Mouse (Mus musculus): ENCODE measurements around the gene Slc12a4. TPM values are rescaled to one million over a fixed set of nuclear protein-coding genes. Genes with fewer than 3 reads are reported as not detected.

Slc12a4 gene
- total and polyA plus RNA-seq, 2 experiments from 2014 or later, result 9.6 to 12.1 TPM

GRCm38 (mm10) chr8:105938306-105938669, 27.6 kb downstream of the Slc12a4 start, which contains the start of gene Psmb10:
TSS of gene Psmb10 (minus strand) at chr8:105938444.
- H3K9me3 ChIP-seq (ENCODE audit: low read length), result no peaks in the 10 kb centered on the region
- H3K4me1 ChIP-seq (ENCODE audit: insufficient read depth, low read length), result peaks cover 7% of the 10 kb centered on the region
- peak within 1 kb of the TSS; percentile 95 for H3K27ac ChIP-seq (ENCODE audit: low read depth, low read length)
- H3K9ac ChIP-seq (replicated peaks; ENCODE audit: low read length, poor library complexity, severe bottlenecking), result peak within 1 kb of the TSS; percentile 93
- peak within 1 kb of the TSS; percentile 71 for H3K4me2 ChIP-seq (ENCODE audit: low read depth, low read length, poor library complexity, severe bottlenecking)
- peak within 1 kb of the TSS; percentile 60 for H3K4me3 ChIP-seq (ENCODE audit: low read depth, low read length)
- peak; percentile 35 for TF ChIP-seq CTCF (IDR thresholded peaks at IDR 0.05)
- H3K27me3 ChIP-seq (ENCODE audit: insufficient read depth, low read length), result no peaks in the 10 kb centered on the region
- 43% methylated on average over 4 of the region's 4 CpGs for WGBS
- DNase-seq (ENCODE audit: low spot score) (no peak), ATAC-seq (ENCODE audit: low FRiP score) (no peak)
- H3K36me3 ChIP-seq (ENCODE audit: insufficient read depth, low read length), result no peaks in the 10 kb centered on the region

DNA sequence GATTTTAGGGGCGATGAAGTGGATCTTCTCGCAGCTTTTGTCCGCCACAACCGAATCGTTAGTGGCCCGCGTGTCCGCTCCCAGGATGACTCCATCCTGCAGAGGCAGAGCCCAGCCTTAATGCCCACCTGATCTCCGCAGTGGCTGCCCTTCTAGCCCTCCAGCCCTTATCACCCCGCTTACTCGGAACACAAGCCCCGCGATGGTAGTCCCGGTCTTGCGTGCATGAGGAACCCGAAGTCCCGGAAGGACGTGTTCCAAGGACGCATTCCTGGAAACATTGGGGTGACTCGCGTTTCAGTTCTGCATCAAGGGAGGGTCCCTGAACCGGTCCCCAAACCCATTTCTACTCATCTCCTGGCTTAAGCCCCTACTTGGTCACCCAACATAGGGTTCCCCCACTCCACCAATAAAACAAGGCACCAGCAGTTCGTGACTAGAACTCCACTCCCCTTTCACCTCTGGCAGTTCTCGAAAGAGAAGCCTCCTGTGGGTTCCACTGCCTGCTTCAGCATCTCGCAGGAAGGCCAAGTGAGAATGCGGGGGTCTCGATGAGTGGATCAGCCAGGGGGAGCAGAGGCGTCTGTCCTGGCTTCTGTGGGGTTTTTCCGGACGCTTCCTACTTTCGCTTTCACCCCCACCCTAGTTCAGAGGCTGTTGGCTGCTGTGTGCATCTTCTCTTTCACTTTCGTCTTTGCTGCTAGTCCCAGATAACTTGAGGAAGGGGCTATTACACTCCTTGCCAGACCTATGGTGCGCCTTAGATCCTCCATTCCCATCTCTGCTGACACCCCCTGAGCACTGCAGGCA, 28.2 kb downstream of the Slc12a4 start:
- H3K27me3 ChIP-seq (ENCODE audit: insufficient read depth, low read length), result no peaks in the 10 kb centered on the region
- H3K27ac ChIP-seq (ENCODE audit: low read depth, low read length), result peak overlapping the region; percentile 95
- H3K9ac ChIP-seq (replicated peaks; ENCODE audit: low read length, poor library complexity, severe bottlenecking), result peak overlapping the region; percentile 93
- peak; percentile 56 for ATAC-seq (ENCODE audit: low FRiP score)
- TF ChIP-seq CTCF (IDR thresholded peaks at IDR 0.05), result no peak
- peaks cover 2% of the 10 kb centered on the region for H3K36me3 ChIP-seq (ENCODE audit: insufficient read depth, low read length)
- DNase-seq (ENCODE audit: low spot score), result no peak
- peak overlapping the region; percentile 60 for H3K4me3 ChIP-seq (ENCODE audit: low read depth, low read length)
- 2% methylated on average over 33 of the region's 33 CpGs for WGBS
- peak overlapping the region; percentile 71 for H3K4me2 ChIP-seq (ENCODE audit: low read depth, low read length, poor library complexity, severe bottlenecking)
- H3K4me1 ChIP-seq (ENCODE audit: insufficient read depth, low read length), result peaks cover 7% of the 10 kb centered on the region
- H3K9me3 ChIP-seq (ENCODE audit: low read length), result no peaks in the 10 kb centered on the region

DNA sequence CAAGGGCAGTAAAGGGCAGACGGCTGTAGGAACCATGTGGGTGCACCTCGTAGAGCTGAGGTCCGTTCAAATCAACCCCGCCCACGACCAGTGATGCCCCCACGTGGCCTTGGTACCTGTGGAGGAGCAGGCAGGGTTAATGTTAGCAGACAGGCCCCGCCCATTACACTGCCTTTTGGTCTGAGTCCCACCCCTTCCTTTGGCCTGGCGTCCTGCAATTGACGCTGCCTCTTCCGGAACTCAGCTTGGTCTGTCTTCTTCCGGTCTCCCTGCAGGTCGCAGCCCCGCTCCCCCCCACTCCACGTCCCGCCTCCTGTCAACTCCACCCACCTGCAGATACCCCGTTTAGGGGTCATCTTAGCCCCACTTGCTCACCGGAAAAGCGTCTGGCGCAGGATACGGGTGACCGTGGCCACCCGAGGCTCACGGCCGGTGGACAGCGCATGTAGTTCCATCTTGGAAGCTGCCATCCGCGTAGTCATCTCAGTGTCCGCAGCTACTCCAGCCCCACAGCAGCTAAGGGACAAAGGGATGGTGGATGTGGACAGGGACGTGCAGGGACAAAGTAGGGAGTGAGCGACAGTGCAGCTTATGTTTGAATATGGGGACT, 28.9 kb downstream of the Slc12a4 start:
- H3K9ac ChIP-seq (replicated peaks; ENCODE audit: low read length, poor library complexity, severe bottlenecking), result peak overlapping the region; percentile 93
- TF ChIP-seq CTCF (IDR thresholded peaks at IDR 0.05), result no peak; the same call in 1 of the 2 replicates
- H3K4me3 ChIP-seq (ENCODE audit: low read depth, low read length), result peak overlapping the region; percentile 60
- H3K4me1 ChIP-seq (ENCODE audit: insufficient read depth, low read length), result peaks cover 7% of the 10 kb centered on the region
- DNase-seq (ENCODE audit: low spot score), result peak; percentile 95
- H3K36me3 ChIP-seq (ENCODE audit: insufficient read depth, low read length), result peaks cover 5% of the 10 kb centered on the region
- no peaks in the 10 kb centered on the region for H3K27me3 ChIP-seq (ENCODE audit: insufficient read depth, low read length)
- peak; percentile 91 for ATAC-seq (ENCODE audit: low FRiP score)
- 1% methylated on average over 30 of the region's 30 CpGs for WGBS
- no peaks in the 10 kb centered on the region for H3K9me3 ChIP-seq (ENCODE audit: low read length)
- H3K27ac ChIP-seq (ENCODE audit: low read depth, low read length), result peak overlapping the region; percentile 95
- H3K4me2 ChIP-seq (ENCODE audit: low read depth, low read length, poor library complexity, severe bottlenecking), result peak overlapping the region; percentile 71

DNA sequence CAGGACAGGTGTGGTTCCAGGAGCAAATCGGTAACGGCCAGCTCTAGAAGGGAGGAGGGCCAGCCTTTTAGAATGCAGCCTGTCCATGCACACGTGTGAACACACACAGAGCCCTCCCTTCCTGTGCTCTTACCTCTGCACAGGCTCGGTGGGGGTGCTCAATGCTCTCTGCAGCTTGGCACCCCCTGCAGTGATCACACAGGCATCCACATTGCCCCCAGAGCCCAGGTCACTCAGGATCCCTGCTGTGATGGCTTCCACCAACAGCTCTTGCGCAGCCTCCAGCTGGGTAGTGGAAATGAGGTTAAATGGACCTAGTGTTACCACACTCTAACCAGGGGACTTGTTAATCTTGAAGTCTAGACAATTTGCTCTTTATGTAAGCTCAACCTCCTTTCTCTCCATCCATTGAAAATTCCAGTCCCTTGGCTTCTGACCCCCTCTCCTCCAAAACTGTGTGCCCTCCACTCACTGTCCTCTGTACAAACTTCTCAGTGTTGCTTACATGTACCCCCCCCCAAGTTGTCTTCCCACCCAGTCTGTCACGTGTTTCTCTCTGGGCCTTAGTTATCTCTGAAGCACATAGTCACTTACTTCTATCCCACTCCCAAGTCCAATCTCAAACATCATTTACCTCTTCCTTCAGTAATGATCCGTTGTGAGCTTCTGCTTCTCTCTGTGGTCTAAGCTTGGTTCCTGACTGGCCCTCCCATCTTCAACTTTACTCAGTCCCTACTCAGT, 29.9 kb downstream of the Slc12a4 start:
- Histone ChIP-seq H3K4me3 (ENCODE audit: low read depth, low read length) (peak overlapping the region; percentile 60), H3K27ac (ENCODE audit: low read depth, low read length) (peak overlapping the region; percentile 95), H3K9me3 (ENCODE audit: low read length) (no peaks in the 10 kb centered on the region), H3K27me3 (ENCODE audit: insufficient read depth, low read length) (no peaks in the 10 kb centered on the region), H3K4me2 (ENCODE audit: low read depth, low read length, poor library complexity, severe bottlenecking) (peak overlapping the region; percentile 71), H3K4me1 (ENCODE audit: insufficient read depth, low read length) (peaks cover 7% of the 10 kb centered on the region), H3K36me3 (ENCODE audit: insufficient read depth, low read length) (peaks cover 5% of the 10 kb centered on the region), H3K9ac (replicated peaks; ENCODE audit: low read length, poor library complexity, severe bottlenecking) (peak overlapping the region; percentile 93)
- DNase-seq (ENCODE audit: low spot score), result no peak
- WGBS, result 26% methylated on average over 7 of the region's 7 CpGs
- 0 out of 2 replicates have a peak, but pooled peaks have one; percentile 1 for ATAC-seq (ENCODE audit: low FRiP score)
- TF ChIP-seq CTCF (IDR thresholded peaks at IDR 0.05), result no peak

DNA sequence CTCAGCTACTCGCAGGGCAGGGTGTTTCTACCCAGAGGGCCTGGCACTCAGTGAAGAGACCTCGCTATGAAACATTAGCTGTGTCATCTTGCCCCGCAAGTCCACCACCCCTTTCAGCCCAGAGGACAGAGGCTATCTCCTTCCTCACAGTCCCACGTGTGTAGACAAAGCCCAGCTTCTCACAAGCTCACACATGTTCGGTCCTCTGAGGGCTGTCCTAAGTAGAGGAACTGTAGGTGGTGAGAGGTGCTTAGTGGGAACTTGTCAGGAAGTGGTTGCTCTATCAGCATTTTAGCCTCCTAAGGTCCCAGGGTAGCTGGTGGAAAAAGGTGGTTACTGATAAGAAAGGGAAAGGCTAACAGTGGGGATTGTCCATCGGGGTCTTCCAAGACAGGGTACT, 30.8 kb downstream of the Slc12a4 start:
- Histone ChIP-seq H3K27ac (ENCODE audit: low read depth, low read length) (no peak overlapping the region), H3K27me3 (ENCODE audit: insufficient read depth, low read length) (no peaks in the 10 kb centered on the region), H3K36me3 (ENCODE audit: insufficient read depth, low read length) (peaks cover 5% of the 10 kb centered on the region), H3K9me3 (ENCODE audit: low read length) (no peaks in the 10 kb centered on the region), H3K4me3 (ENCODE audit: low read depth, low read length) (no peak overlapping the region), H3K9ac (replicated peaks; ENCODE audit: low read length, poor library complexity, severe bottlenecking) (no peak overlapping the region), H3K4me2 (ENCODE audit: low read depth, low read length, poor library complexity, severe bottlenecking) (no peak overlapping the region), H3K4me1 (ENCODE audit: insufficient read depth, low read length) (peaks cover 7% of the 10 kb centered on the region)
- no peak for TF ChIP-seq CTCF (IDR thresholded peaks at IDR 0.05)
- DNase-seq (ENCODE audit: low spot score) (no peak), ATAC-seq (ENCODE audit: low FRiP score) (no peak)
- WGBS, result 83% methylated on average over 6 of the region's 6 CpGs
